25 mouse cellular contexts compared by ENCODE assay signal in the genomic region with DNA sequence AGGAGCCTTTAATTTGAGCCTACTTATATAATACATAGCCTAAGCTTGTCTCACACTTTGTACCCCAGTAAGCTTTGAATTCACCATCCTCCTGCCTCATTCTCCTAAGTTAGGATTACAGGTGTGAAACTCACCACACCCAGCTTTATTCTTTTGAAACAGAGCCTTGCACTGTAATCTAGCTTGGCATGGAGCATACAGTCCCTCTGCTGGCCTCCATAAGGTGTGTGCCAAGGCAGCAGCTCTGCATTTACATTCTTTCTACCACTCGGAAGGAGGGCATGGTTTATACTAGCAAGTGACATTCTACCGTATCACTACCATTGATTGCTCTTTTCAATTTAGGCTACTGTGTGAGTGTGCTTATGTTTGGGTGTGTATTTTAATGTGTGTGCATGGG.
"Had no signal": no experiment of that assay in that cellular context is flagged by ENCODE, and none has a peak within 500 bp of the region (broad histone marks: within the 10 kb centered on the region; RNA-seq: fewer than 3 reads in every experiment).

No protein-coding gene starts in this region.

- H3K27ac ChIP-seq: heart, embryonic 13.5 days; heart, embryonic 15.5 days; hindbrain, embryonic 13.5 days; hindbrain, embryonic 15.5 days; kidney, embryonic 15.5 days; kidney, postnatal 0 days; limb, embryonic 13.5 days; limb, embryonic 15.5 days; liver, embryonic 12.5 days; liver, embryonic 14.5 days had no signal

- H3K4me1 ChIP-seq: heart, embryonic 13.5 days; heart, embryonic 15.5 days; hindbrain, embryonic 13.5 days; hindbrain, embryonic 15.5 days; kidney, embryonic 15.5 days; limb, embryonic 13.5 days; limb, embryonic 15.5 days; liver, embryonic 12.5 days had no signal

- H3K4me2 ChIP-seq: heart, embryonic 11.5 days; heart, embryonic 13.5 days; heart, embryonic 15.5 days; hindbrain, embryonic 13.5 days; hindbrain, embryonic 15.5 days; kidney, embryonic 15.5 days; limb, embryonic 13.5 days; limb, embryonic 15.5 days; liver, embryonic 12.5 days had no signal

- ATAC-seq: intestine, embryonic 16.5 days; liver, embryonic 12.5 days had no signal

- H3K36me3 ChIP-seq: heart, embryonic 13.5 days; heart, embryonic 15.5 days; hindbrain, embryonic 13.5 days; hindbrain, embryonic 15.5 days; kidney, embryonic 15.5 days; limb, embryonic 13.5 days; limb, embryonic 15.5 days; liver, embryonic 12.5 days had no signal

- H3K4me3 ChIP-seq: heart, embryonic 13.5 days; heart, embryonic 15.5 days; hindbrain, embryonic 13.5 days; hindbrain, embryonic 15.5 days; kidney, embryonic 15.5 days; limb, embryonic 13.5 days; limb, embryonic 15.5 days; liver, embryonic 12.5 days had no signal

- H3K9me3 ChIP-seq: heart, embryonic 13.5 days; heart, embryonic 15.5 days; hindbrain, embryonic 13.5 days; hindbrain, embryonic 15.5 days; kidney, embryonic 15.5 days; limb, embryonic 13.5 days; limb, embryonic 15.5 days; liver, embryonic 12.5 days had no signal

- H3K9ac ChIP-seq: heart, embryonic 13.5 days; heart, embryonic 15.5 days; hindbrain, embryonic 13.5 days; hindbrain, embryonic 15.5 days; kidney, embryonic 15.5 days; limb, embryonic 13.5 days; limb, embryonic 15.5 days; liver, embryonic 12.5 days; liver, embryonic 14.5 days had no signal

- H3K27me3 ChIP-seq: heart, embryonic 13.5 days; heart, embryonic 15.5 days; hindbrain, embryonic 13.5 days; hindbrain, embryonic 15.5 days; kidney, embryonic 15.5 days; limb, embryonic 13.5 days; limb, embryonic 15.5 days; liver, embryonic 12.5 days had no signal

- DNase-seq: gastrocnemius, postnatal 14 days; gastrocnemius, postnatal 36 days; heart, adult 18-20 months; heart, postnatal 14 days; heart, postnatal 36 days; kidney, adult 11 months; kidney, adult 2 months; kidney, adult 9 months; kidney, postnatal 14 days; kidney, postnatal 36 days; layer of hippocampus, adult 9-11 months; layer of hippocampus, postnatal 36 days; left cerebral cortex, postnatal 4 days had no signal
